Mouse (Mus musculus) ES-E14 (cell line): ENCODE measurements around the gene Dennd2c.

Experiments
- CHD2 ChIP-seq: IDR thresholded peaks from 2 replicates; pipeline ENCODE4 v1.6.1; 2014; ENCODE audit warnings: mild to moderate bottlenecking, low read depth, low read length, inconsistent platforms
- HCFC1 ChIP-seq: IDR thresholded peaks from 2 replicates; pipeline ENCODE4 v1.6.1; 2012; ENCODE audit warnings: low read length, inconsistent platforms, borderline replicate concordance; ENCODE audit not compliant: insufficient read depth
- MAFK ChIP-seq: IDR thresholded peaks from 2 replicates; pipeline ENCODE4 v1.6.1; 2014; ENCODE audit warnings: mild to moderate bottlenecking, low read depth, low read length, inconsistent platforms; ENCODE audit not compliant: insufficient read depth
- ZC3H11A ChIP-seq: IDR thresholded peaks from 2 replicates; pipeline ENCODE4 v1.6.1; 2012; ENCODE audit warnings: low read depth, mild to moderate bottlenecking, inconsistent platforms, low read length, borderline replicate concordance
- ZNF384 ChIP-seq: IDR thresholded peaks from 2 replicates; pipeline ENCODE4 v1.6.1; 2012; ENCODE audit warnings: low read depth, low read length, inconsistent platforms

DNA sequence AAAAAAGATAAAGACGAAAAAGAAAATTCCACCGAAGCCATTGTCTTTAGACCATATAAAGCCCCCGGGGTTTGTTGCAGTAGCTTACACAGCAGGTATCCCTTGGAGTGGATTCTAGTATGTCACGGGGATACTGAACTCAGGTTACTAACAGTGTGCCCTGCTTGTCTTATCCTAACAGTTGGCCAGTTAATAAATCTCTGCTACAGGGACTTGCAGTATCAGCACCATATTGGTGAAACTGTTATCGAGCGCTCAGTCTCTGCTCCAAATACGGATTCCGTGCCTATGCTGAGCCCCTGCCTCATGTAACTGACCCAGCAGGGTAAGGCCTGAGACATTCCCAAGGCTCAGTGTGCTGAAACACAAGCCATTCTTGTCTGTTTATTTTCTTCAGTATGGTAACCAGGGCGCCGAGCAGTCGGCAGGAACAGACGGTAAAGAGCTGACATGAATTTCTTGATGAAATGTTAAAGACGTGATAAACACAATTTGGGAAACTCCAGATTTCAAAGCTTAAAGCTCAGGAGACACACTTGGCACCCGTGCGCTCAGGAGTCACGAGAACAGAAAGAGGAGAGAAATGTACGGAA is 20.4 kb upstream of the Dennd2c start:
- TF ChIP-seq CHD2 (no peak), ZC3H11A (no peak), MAFK (no peak), ZNF384 (no peak), HCFC1 (no peak)
